Mouse (Mus musculus) liver (tissue): Measurements from ENCODE around the gene Ubash3b.

Experiments
- DNase-seq: peaks from one replicate; pipeline ENCODE4 v3.0.0-alpha.2; 2020; ENCODE audit warnings: mixed read lengths

Gene Ubash3b

DNA sequence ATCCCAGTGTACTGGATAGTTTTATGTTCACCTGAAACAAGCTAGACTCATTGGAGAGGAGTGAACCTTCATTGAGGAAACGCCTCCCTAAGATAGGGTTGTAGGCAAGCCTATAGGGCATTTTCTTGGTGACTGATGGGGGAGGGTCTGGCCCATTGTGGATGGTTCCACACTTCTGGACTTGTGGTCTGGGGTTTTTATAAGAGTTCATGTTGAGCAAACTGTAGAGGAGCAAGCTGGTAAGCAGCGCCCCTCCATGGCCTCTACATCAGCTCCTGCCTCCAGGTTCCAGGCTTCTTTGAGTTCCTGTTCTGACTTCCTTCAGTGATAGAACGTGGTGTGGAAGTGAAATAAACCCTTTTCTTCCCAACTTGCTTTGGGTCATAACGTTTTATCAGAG, 866 bp upstream of the Ubash3b start:
- no peak for DNase-seq

DNA sequence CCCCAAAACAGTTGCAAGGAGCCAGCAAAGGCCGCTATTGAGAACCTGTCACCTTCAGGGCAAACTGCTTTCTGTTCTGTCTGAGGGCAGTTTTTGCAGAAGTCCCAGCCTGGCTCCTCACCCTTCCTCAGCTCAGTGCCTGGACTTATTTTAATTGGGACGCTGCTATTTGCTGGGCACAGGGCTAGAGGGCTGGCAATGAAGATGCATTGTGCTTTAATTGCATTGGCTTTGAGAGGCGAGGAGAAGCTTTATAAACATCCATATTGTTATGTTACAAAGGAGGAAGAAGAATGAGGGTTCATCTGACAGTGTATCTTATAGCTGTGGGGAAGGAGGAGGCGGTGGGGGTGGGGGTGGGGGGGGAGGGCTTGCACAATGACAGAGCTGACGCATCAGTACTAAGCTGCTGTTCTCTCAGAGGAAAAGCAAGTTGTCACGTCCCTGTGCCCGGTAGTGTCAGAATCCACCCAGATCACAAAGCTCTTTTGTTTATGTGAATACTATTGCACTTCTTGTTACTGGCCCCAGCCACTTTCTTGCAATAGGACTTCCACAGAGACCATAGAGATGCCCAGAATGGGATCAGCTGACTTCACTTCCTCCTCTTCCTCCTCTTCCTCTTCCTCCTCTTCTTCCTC, 841 bp downstream of the Ubash3b start:
- no peak for DNase-seq

- no peak for DNase-seq
These were observed 2.3 kb downstream of the Ubash3b start for GRCm38 (mm10) chr9:41159223-41159622.

- DNase-seq, result no peak
These were observed 3.5 kb downstream of the Ubash3b start for GRCm38 (mm10) chr9:41157872-41158567.

DNA sequence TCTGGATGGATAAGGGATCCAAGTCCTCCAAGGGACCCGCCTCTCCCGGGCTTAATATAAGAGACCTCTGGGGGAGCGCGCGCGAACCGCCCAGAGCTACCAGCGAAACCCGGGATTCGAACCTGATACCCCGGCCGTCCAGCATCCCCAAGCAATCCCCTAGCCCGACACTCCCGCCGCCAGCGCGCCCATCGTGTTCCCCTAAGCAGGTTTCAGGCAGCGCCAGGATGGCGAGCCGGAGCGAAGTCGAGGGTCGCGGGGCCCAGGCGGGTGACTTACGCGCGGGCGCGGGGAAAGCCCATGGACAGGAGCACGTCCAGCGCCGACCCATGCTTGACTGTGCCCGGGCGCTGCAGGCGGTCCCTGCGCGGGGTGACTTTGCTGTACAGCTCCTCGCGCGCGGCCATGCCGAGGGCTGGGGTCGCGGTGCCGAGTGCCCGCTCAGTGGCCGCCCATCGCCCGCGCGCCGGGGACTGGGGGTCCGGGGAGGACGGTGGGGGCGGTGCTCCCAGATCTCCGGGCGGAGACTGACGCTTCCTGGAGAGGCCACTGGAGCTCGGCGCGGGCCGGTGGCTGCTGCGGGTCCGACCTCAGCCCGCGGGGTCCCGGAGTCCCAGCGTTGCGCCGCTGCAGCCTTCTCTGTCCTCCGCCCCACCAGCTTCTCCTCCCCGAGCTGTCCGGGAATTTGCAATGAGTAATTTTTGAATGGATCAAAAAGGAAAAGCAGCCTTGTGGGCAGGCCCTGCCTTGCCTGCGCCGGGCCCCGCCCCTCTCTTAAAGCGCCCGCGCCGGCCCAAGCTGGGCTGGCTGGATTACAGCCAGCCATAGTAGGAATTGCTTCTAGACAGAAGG, 4.3 kb downstream of the Ubash3b start:
- peak; percentile 68 for DNase-seq

GRCm38 (mm10) chr9:41156720-41157019, 4.8 kb downstream of the Ubash3b start:
- DNase-seq, result peak; percentile 35

DNA sequence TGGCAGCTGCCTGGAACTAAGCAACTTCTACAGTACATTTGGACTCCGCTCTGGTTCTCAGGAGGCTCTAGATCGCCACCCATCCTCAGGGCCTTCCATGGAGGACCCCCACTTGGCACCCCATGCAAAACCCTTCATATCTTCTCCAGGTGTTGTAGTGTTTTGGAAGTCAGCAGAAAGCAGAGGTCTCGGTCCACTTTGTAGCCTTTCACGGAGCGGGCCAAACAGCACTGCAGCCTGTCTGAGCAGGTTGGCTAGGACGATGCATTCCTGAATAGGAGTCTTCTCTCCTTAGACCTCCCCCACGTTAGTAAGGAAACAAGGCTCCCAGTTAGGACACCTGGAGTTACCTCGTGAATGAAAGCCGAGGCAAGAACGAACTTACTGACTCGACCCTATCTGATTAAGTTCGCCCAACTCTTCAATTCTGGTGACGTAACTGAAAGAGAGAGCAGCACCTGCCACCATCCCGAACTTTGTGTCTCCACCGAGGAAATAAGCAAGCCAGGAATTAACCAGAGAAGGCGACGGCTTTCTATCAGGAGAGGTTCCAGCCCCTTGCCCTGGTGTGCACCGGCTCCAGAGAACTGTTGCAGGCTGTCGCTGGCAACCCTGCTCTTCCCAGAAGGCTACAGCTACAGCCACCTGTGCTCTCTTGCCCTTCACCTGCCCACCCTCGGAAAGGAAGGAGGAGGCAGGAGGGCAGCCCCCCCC, 5.3 kb downstream of the Ubash3b start:
- no peak for DNase-seq

DNA sequence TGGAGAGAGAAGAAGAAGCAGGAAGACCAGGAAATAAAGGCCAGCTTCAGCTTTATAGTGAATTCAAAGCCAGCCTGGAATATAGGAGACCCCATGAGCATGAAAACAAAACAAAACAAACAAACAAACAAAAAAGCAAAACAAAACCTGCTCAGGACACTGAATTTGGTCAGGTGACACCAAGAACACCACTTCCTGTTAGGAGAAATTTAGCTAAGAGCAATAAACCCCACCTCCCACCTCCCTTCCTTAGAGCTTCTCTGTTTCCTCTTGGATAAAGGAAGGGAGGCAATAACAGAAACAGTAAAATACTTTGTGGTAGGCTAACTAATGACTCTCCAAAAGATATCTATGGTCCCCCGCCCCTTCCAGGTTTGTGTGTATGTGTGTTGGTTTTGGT, 7.5 kb downstream of the Ubash3b start:
- no peak for DNase-seq

DNA sequence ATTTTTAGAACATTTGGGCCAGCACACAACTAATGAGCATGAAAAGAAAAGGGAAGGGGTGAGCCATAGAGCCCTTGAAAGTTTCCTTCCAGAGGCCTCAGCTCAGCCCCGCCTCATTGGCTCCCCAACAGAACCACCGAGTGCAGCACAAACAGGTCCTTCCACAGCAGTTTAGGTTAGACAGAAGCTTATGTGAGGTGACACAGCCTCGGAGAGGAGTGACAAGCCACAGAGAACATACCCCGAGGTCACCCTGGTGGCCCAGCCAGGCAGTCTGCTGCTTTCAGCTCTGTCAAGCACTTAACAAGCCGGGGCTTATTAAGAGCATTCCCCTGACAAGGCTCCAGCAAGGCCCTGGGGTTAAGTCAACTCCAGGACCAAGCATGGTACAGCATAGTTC, 8.4 kb downstream of the Ubash3b start:
- DNase-seq, result no peak

DNA sequence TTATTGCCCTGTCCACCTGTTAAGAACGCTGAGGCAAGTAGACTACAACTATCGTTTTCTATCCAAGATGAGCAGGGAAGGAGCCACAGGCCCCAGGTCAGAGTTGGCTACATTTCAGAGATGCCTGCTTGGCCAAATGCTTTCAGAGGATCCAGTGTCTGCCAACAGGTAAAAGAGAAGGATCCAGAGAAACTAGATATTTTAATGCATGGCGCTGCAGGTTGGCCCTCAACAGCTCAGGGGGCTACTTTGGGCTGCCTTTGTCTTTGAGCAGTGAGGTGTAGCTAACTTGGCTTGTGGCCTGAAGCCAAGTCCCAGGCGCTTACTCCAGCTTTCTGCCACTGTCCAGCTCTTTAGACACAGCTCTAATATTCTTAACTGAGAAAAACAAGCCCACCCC, 10.0 kb downstream of the Ubash3b start:
- DNase-seq, result no peak

DNA sequence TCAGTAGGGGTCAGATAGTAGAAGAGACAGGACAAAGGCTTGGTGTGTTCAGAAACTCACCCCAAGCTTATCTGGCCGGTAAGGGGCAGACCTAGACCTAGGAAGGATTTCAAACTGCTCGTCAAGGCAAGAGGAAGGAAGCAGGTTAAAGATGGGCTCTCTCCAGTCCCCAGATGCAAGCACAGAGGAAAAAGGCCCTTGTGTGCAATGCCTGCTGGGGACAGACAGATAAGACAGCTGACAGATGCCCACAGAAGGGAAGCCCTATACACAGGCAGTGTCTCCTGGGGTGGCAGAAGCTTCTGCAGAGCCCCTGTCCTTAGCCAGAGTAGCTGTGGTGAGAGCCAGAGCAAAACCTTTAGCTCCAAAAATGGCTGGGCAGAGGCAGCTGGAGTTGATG, 11.6 kb downstream of the Ubash3b start:
- peak; percentile 49 for DNase-seq

GRCm38 (mm10) chr9:41149079-41149676, 12.3 kb downstream of the Ubash3b start:
- DNase-seq, result no peak

- DNase-seq, result no peak
These were observed 12.9 kb downstream of the Ubash3b start for GRCm38 (mm10) chr9:41148600-41148999.

DNA sequence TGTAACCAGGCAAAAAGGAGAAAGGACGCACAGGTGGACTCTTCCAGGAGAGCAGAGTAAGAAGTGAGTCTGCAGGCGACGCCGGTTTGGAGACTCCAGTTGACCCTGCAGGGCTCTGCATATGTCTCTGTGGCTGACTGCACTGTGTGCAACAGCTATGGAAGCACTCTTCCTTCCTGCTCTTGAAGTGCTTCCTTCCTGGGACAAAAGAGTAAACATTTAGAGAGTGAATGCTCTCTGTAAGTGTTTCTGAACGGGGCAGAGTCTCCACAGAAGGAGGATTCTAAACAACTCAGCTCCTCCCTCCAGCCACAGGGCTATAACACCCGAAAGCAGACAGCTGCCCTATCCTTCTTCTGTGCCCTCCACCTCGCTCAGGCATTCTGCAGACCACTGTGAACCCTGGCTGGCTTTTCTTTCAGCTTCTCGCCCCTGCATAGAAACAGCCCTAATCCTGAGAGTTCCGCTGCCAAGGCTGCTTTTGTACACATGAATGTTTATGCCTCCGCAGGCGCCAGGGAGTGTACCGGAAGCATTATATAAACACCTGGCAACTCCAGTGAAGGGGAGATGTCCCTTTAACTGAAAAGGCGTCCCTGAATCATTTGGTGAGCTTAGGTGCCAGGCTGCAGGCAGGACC, 14.2 kb downstream of the Ubash3b start:
- DNase-seq, result no peak

DNA sequence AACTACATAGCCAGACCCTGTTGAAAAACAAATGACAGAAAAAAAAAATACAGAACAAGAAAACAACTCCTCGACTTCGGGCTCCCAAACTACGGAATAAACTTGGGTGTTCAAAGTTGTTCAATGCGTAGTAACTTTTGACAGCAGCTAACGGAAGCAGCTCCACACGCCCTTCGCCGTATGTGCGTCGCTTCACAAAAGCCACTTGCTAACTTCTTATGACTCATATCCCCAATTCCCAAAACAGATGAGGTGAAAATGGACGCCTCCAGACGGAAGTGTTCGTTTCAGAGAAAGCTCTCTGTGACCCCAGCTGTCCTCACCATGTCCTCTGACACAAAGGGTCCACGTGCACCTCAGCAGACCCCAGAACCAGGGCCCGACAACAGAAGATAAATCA, 17.7 kb downstream of the Ubash3b start:
- DNase-seq, result no peak

- DNase-seq, result no peak
These were observed 18.4 kb downstream of the Ubash3b start for GRCm38 (mm10) chr9:41143115-41143514.

DNA sequence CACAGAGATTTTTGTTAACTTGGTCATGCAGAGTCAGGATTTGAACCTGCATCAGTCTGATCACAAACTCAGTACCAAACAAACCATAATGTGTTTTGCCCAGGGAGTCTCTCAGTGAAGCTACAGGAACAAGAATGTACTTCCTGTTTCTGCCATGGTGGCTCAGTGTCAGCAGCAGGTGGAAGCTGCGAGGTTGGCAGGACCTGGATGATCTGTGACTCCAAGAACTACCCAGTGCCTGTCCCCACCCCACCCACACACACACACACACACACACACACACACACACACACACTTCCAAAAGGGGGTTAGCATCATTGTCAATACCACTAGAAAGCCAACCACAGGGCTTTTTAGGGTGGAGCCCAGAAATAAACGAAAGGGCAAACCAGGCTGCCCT, 20.5 kb downstream of the Ubash3b start:
- no peak for DNase-seq

DNA sequence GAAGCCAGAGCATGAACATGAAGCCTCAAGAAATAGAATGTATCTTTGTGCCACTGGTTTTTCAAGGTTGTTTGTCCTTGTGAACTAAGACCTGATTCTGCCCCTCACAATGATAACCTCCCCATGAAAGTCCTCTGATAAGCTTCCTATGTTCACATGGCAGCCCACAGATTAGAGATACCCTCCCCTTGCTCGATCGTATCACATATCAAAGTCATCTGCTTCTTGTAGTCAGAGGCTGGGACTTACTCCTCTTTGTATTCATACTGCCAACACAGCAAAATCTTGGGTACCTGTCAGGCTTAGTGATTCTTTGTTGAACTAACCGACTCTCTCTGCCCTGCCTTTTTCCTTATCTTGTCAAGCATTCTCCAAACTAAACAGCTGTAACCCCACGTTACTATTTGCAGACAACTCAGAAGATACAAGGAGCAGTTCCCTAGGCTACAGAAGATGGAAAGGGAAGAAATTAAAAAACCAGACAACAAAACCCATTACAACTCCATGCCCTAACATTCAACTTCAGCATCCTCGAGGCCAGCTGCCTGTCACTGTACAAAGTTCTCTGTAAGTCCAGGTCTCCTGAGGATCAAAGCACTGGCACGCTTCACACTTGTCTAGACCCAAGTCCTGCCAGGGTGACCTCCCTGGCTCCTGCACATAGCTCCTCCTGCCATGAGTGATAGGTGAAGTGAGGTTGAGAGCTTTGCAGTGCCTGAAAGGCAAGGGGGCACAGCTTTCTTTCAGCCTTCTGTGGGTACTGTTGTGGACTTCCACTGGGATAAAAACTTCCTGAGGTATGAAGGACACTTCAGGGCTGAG, 22.3 kb downstream of the Ubash3b start:
- no peak for DNase-seq

- DNase-seq, result no peak
These were observed 24.6 kb downstream of the Ubash3b start for GRCm38 (mm10) chr9:41136691-41137467.

- no peak for DNase-seq
These were observed 25.2 kb downstream of the Ubash3b start for GRCm38 (mm10) chr9:41136273-41136672.

DNA sequence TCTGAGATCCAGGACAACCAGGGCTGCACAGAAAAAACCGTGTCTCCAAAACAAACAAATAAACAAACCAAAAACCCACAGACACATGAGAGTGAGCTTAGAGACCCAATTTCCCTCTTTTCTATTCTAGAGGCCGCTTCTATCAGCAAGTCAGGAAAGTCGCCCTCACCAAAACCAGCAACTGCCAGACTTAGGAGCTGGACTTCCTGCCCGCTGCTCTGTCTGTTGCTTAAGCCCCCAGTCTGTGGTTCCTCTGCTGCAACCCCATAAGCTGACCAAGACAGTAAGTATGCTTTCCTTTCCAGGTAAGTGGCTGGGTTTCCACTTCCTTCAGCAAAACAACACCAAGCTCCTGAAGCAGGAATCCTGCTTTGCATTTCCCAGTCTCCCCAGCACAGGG, 26.6 kb downstream of the Ubash3b start:
- peak; percentile 22 for DNase-seq
